Mouse (Mus musculus): ENCODE measurements around the gene Sprtn. TPM values are rescaled to one million over a fixed set of nuclear protein-coding genes. Genes with fewer than 3 reads are reported as not detected.

The Sprtn gene
- polyA plus RNA-seq, 1 experiment = not detected

DNA sequence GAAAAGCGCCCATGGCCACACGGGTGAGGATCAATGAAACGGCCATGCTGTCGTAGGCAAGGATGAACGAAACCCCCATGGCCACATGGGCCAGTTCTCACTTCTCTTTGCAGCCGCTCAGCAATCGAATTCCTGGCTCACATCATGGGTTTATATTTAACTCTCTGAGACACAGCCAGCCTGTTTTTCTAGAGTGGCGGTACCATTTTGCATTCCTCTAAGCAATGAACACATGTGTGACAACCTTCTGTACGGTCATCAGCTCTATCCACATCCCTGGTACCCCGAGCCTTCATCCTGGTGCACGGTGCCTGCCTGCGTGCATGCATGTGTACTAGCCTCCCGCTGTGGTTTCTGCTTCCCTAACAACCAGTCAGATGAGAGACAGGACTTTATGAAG lies 32.4 kb downstream of the Sprtn start:
- Histone ChIP-seq H3K27ac (ENCODE audit: insufficient read depth, low read depth, low read length) (no peak overlapping the region), H3K4me3 (ENCODE audit: insufficient read depth, low read depth, low read length) (no peak overlapping the region), H3K4me1 (ENCODE audit: control insufficient read depth, insufficient read depth, low read length) (peaks cover 14% of the 10 kb centered on the region)
- TF ChIP-seq CTCF (IDR thresholded peaks at IDR 0.05; ENCODE audit: insufficient read depth, low read depth, low read length) = no peak
- TF ChIP-seq POLR2A (IDR thresholded peaks at IDR 0.05; ENCODE audit: insufficient read depth, low read depth, low read length) = no peak
- WGBS = 74% methylated on average over 13 of the region's 13 CpGs

DNA sequence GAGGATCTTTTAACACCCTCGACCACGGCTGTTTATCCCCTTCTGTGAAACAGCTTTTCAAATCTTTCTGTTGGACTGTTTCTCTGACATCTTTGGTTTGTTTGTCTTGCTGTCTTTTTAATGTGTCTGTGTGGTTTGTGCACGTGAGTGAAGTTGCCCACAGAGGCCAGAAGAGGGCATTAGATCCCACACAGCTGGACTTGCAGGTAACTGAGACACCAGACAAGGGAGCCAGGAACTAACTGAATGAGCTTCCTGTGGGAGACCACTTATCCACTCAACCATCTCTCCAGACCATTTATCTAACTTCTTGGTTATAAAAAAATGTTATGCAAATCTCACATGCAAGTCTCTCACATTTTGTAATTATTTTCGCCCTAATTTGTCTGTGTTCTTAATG lies 33.0 kb downstream of the Sprtn start:
- TF ChIP-seq POLR2A (IDR thresholded peaks at IDR 0.05; ENCODE audit: insufficient read depth, low read depth, low read length) (no peak), CTCF (IDR thresholded peaks at IDR 0.05; ENCODE audit: insufficient read depth, low read depth, low read length) (no peak)
- H3K4me1 ChIP-seq (ENCODE audit: control insufficient read depth, insufficient read depth, low read length) = peaks cover 13% of the 10 kb centered on the region
- no peak overlapping the region for H3K4me3 ChIP-seq (ENCODE audit: insufficient read depth, low read depth, low read length)
- H3K27ac ChIP-seq (ENCODE audit: insufficient read depth, low read depth, low read length) = no peak overlapping the region
- WGBS = 73% methylated on average over 4 of the region's 4 CpGs

DNA sequence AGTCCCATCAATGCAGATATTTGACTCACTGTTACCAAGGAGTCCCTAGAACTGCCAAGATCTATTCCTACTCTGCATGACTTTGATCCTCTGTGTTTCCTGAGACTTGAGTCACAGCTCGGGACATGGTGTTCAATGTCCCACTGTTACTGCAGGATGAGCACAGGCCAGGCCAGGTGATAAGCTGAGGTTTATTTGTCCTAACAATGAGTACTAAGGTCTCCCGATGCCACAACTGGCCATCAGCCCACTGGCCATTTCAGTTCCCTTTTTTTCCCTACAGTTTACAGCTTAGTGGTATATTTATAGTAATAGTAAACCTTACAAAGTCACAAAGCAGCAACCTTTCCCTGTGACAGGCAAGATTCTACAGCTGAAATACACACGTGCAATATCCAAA lies 34.7 kb downstream of the Sprtn start:
- WGBS = 64% methylated on average over 3 of the region's 3 CpGs
- no peak for TF ChIP-seq POLR2A (IDR thresholded peaks at IDR 0.05; ENCODE audit: insufficient read depth, low read depth, low read length)
- no peak for TF ChIP-seq CTCF (IDR thresholded peaks at IDR 0.05; ENCODE audit: insufficient read depth, low read depth, low read length)
- no peak overlapping the region for H3K4me3 ChIP-seq (ENCODE audit: insufficient read depth, low read depth, low read length)

DNA sequence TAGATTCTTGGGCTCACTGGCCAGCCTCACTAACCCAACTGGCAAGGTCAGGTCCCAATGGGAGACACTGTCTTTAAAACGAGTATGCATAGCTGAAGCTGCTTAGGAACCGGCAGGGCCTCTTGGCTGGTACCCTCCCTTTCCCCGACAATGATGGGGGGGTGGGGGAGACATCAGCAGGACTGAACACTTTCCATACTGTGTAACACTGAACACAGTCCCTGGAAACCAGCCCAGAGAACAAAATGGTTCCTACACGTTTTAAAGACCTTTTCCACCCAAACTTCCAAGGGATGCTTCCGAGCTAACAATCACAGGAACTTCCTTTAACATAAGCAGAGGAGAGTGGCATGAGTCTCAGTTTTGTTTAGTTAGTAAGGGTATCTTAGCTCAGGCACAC lies 37.4 kb downstream of the Sprtn start:
- Histone ChIP-seq H3K4me1 (ENCODE audit: control insufficient read depth, insufficient read depth, low read length) (no peaks in the 10 kb centered on the region), H3K4me3 (ENCODE audit: insufficient read depth, low read depth, low read length) (no peak overlapping the region), H3K27ac (ENCODE audit: insufficient read depth, low read depth, low read length) (no peak overlapping the region)
- 77% methylated on average over 5 of the region's 5 CpGs for WGBS
- TF ChIP-seq CTCF (IDR thresholded peaks at IDR 0.05; ENCODE audit: insufficient read depth, low read depth, low read length) (no peak), POLR2A (IDR thresholded peaks at IDR 0.05; ENCODE audit: insufficient read depth, low read depth, low read length) (no peak)

More for the DNA sequence above, 34.7 kb downstream of the Sprtn start:
- H3K4me1 ChIP-seq (ENCODE audit: control insufficient read depth, insufficient read depth, low read length) = peaks cover 3% of the 10 kb centered on the region; the same call in 1 of the 2 replicates
- H3K27ac ChIP-seq (ENCODE audit: insufficient read depth, low read depth, low read length) = no peak overlapping the region

DNA sequence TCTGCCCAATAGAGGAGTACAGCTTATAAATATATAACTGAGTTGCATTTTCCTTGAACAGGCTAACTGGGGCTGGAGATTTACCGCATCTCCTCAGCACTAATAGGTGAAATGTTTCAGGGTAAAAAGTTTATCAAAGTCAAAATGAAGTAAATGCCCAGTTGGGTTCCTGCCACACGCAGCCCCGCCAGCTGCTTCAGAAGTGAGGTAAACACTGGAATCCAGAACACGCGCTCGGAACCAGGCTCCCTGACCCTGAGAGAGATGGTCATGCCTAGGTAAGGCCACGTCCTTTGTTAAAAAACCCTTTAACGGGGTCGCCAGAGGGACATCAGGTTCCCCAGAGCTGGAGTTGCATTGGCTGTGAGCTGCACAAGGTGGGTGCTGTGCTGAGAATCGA lies 39.0 kb downstream of the Sprtn start:
- 97% methylated on average over 10 of the region's 10 CpGs for WGBS

DNA sequence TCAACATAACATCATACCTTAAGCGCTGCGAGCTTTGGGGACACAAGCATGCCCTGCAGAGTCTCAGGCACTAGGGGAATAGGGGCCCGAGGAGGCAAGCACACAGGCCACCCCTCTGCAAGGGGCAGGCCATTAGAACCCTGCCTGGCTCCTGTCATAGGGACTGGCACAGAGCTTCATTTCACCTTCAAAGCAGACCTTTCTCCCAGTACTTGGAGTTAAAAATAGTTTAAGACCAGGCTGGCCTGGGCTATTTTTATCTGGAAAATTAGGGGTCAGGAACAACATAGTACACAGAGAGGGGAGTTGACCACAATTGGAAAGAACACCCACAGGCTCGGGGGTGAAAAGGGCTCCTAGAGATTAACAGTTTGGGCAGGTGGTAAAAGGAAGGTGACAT lies 39.6 kb downstream of the Sprtn start:
- Histone ChIP-seq H3K4me1 (ENCODE audit: control insufficient read depth, insufficient read depth, low read length) (peaks cover 5% of the 10 kb centered on the region; the same call in 1 of the 2 replicates), H3K27ac (ENCODE audit: insufficient read depth, low read depth, low read length) (no peak overlapping the region)

More for the DNA sequence above, 39.0 kb downstream of the Sprtn start:
- Histone ChIP-seq H3K27ac (ENCODE audit: insufficient read depth, low read depth, low read length) (no peak overlapping the region), H3K4me3 (ENCODE audit: insufficient read depth, low read depth, low read length) (no peak overlapping the region), H3K4me1 (ENCODE audit: control insufficient read depth, insufficient read depth, low read length) (peaks cover 4% of the 10 kb centered on the region; the same call in 1 of the 2 replicates)
- TF ChIP-seq POLR2A (IDR thresholded peaks at IDR 0.05; ENCODE audit: insufficient read depth, low read depth, low read length) (no peak), CTCF (IDR thresholded peaks at IDR 0.05; ENCODE audit: insufficient read depth, low read depth, low read length) (no peak)

DNA sequence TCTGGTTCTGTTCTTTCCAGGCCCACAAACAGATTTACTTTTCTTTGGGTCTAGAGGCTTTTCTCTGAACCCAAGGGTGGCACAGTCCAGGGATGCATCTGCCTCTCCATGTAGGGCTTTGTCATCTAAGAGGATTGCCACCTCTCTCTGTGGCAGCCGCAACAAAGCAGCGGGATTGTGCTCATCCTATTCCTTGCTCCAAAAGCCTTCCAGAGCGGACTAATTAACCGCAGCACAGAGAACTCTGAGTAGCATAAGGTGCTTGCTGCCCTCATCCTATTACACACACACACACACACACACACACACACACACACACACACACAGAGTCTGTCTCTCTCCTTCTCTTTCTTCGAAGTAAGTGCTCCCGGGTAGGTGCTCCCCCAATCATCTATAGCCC lies 46.1 kb downstream of the Sprtn start:
- 85% methylated on average over 6 of the region's 6 CpGs for WGBS
- no peak overlapping the region for H3K4me3 ChIP-seq (ENCODE audit: insufficient read depth, low read depth, low read length)
- TF ChIP-seq CTCF (IDR thresholded peaks at IDR 0.05; ENCODE audit: insufficient read depth, low read depth, low read length) (no peak), POLR2A (IDR thresholded peaks at IDR 0.05; ENCODE audit: insufficient read depth, low read depth, low read length) (no peak)
- H3K4me1 ChIP-seq (ENCODE audit: control insufficient read depth, insufficient read depth, low read length) = peaks cover 29% of the 10 kb centered on the region
- H3K27ac ChIP-seq (ENCODE audit: insufficient read depth, low read depth, low read length) = no peak overlapping the region

More for the DNA sequence above, 39.6 kb downstream of the Sprtn start:
- H3K4me3 ChIP-seq (ENCODE audit: insufficient read depth, low read depth, low read length) = no peak overlapping the region
- WGBS = 92% methylated on average over 4 of the region's 4 CpGs
- TF ChIP-seq CTCF (IDR thresholded peaks at IDR 0.05; ENCODE audit: insufficient read depth, low read depth, low read length) (no peak), POLR2A (IDR thresholded peaks at IDR 0.05; ENCODE audit: insufficient read depth, low read depth, low read length) (no peak)

DNA sequence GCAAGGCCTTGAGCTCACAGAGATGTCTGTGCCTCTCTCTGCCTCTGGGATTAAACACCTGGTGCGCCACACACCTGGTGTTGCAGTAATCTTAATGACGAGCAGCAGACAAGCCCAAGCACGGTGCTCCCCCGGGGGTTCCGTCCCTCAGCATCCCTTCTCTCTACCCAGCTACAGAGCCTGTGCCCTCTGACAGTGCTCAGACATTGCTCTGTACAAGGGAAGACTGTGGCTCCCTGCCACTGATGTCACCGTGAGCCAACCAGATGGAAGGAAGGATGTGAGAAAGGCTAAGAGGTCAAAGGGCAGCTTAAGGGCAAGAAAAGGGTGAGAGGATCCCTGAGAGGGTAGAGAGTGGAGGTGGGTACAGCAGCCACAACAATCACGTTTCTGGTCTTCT lies 46.7 kb downstream of the Sprtn start:
- WGBS = 78% methylated on average over 7 of the region's 7 CpGs
- Histone ChIP-seq H3K4me1 (ENCODE audit: control insufficient read depth, insufficient read depth, low read length) (peaks cover 29% of the 10 kb centered on the region), H3K27ac (ENCODE audit: insufficient read depth, low read depth, low read length) (no peak overlapping the region), H3K4me3 (ENCODE audit: insufficient read depth, low read depth, low read length) (no peak overlapping the region)
- no peak for TF ChIP-seq CTCF (IDR thresholded peaks at IDR 0.05; ENCODE audit: insufficient read depth, low read depth, low read length)
- no peak for TF ChIP-seq POLR2A (IDR thresholded peaks at IDR 0.05; ENCODE audit: insufficient read depth, low read depth, low read length)

DNA sequence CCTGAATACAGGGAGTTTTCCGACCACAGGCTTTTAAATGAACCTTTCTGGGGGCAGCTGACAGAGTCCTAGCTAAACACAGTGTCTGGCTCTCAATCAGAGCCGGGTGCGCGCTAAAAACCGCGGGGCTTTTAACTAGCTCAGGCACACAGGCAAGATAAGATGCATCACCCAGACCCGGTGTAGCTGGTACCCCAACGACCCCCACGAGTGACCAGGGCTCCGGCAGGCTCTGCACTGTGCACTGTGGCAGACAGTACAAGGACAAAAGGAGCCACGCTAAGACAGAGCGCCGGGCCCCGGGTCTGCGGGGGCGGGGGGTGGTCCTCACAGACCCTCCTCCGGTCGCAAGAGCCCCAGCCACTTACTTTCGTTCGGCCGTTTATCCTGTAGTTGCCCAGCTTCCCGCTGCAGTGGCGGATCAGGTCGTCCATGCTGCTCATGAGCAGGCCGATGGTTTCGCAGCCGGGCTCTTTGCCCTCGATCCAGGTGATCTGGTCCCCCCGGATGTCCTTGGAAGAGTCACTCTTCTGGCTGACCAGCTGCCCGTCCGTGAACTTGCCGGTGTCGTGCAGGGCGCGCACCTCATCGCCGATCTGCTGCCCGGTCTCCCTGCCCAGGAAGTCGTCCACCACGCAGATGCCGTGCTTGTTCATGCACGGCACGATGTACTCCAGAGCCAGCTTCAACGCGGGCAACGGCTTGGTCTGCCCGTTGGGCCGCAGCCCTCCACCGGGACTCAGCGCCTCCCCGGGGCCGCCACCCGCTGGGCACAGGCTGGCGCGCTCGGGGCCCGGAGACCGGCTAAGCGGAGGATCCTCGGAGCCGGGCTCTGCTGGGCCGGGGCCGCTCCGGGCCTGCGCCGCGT lies 50.4 kb downstream of the Sprtn start:
- TF ChIP-seq POLR2A (IDR thresholded peaks at IDR 0.05; ENCODE audit: insufficient read depth, low read depth, low read length) (no peak; the same call in 1 of the 2 replicates), CTCF (IDR thresholded peaks at IDR 0.05; ENCODE audit: insufficient read depth, low read depth, low read length) (no peak)
- WGBS = under 1% methylated on average over 67 of the region's 67 CpGs

More for the DNA sequence above, 50.4 kb downstream of the Sprtn start:
- peak overlapping the region; percentile 81 for H3K4me3 ChIP-seq (ENCODE audit: insufficient read depth, low read depth, low read length)
- H3K4me1 ChIP-seq (ENCODE audit: control insufficient read depth, insufficient read depth, low read length) = peaks cover 26% of the 10 kb centered on the region
- H3K27ac ChIP-seq (ENCODE audit: insufficient read depth, low read depth, low read length) = peak overlapping the region; percentile 34

All from olfactory bulb, adult 2 months (tissue).